Mouse (Mus musculus): ENCODE data around the gene D11Wsu47e. TPM values are rescaled to one million over a fixed set of nuclear protein-coding genes. Genes with fewer than 3 reads are reported as not detected.

Gene D11Wsu47e
- polyA plus RNA-seq, 1 experiment from 2014 or later = 21.9 TPM

Other genes starting within 250 kb of the D11Wsu47e start
- 32.8 and 34.9 TPM in 2 replicates for gene Sstr2, start 65.1 kb upstream of the D11Wsu47e start, polyA plus RNA-seq (2015; fragmentation: Nextera tagmentation; extraction: Ambion mirVana)
- 33.4 and 35.6 TPM in 2 replicates for gene Cog1, start 35.2 kb upstream of the D11Wsu47e start, polyA plus RNA-seq (2015; fragmentation: Nextera tagmentation; extraction: Ambion mirVana)
- gene Slc39a11, start 34.3 kb upstream of the D11Wsu47e start, polyA plus RNA-seq (2015; fragmentation: Nextera tagmentation; extraction: Ambion mirVana) = 32.2 and 34.2 TPM in 2 replicates
- gene Fam104a, start 257 bp upstream of the D11Wsu47e start, polyA plus RNA-seq (2015; fragmentation: Nextera tagmentation; extraction: Ambion mirVana) = 45.0 and 46.9 TPM in 2 replicates
- 0.48 and 0.52 TPM in 2 replicates for gene Cpsf4l, start 25.6 kb downstream of the D11Wsu47e start, polyA plus RNA-seq (2015; fragmentation: Nextera tagmentation; extraction: Ambion mirVana)
- gene Cdc42ep4, start 67.5 kb downstream of the D11Wsu47e start, polyA plus RNA-seq (2015; fragmentation: Nextera tagmentation; extraction: Ambion mirVana) = 73.0 and 73.7 TPM in 2 replicates

Measured in hindbrain, embryonic 13.5 days (tissue).